Mouse (Mus musculus): ENCODE measurements around the gene Ttn.

DNA sequence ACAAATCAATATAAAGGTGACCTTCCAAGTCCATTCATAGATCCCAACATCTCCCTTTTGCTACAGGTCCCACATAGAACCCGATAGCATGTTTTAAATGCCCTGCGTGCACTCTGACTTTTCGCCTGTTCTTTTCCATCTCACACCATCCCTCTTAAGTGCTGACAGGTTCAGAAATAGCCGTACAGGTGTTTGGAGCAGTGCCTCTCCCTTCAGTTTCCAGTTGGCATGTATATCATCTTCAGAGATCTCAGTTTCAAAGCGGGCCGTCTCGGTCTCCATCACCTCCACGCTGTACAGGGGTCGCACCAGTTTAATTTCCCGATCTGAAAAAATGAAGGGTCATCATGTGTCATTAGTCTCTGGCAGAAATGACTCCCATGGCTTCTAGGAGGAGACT is 174.0 kb downstream of the Ttn start:
- TF ChIP-seq GATA1 (IDR thresholded peaks at IDR 0.05; ENCODE audit: low read length) = no peak
- no peak for TF ChIP-seq TAL1 (IDR thresholded peaks at IDR 0.05; ENCODE audit: low read length)
